Mouse (Mus musculus) liver, embryonic 13.5 days (tissue): ENCODE results near the gene Lysmd3. TPM values are rescaled to one million over a fixed set of nuclear protein-coding genes. Genes with fewer than 3 reads are reported as not detected.
"Not testable (repeated sequence)": the region's sequence is repeated elsewhere in the genome, so short reads cannot be mapped to it uniquely, and the experiment has no call there.

Experiments
- ATAC-seq: fragments of 200-750 bp; cut with Nextera tagmentation; 2 replicates; pipeline ENCODE4 v1.8.0; 2017; ENCODE audit warnings: low read depth, mild to moderate bottlenecking, moderate number of reproducible peaks, moderate library complexity
- DNase-seq: peaks from one replicate; pipeline ENCODE4 v3.0.0; 2022
- H3K27ac ChIP-seq: fragments of 300-500 bp; sonication (generic); 2 replicates; pipeline ENCODE4 v1.5.1; 2015; ENCODE audit warnings: moderate library complexity, mild to moderate bottlenecking, inconsistent platforms
- H3K27me3 ChIP-seq: fragments of 300-500 bp; sonication (generic); 2 replicates; pipeline ENCODE4 v1.6.1; 2015; ENCODE audit warnings: mild to moderate bottlenecking, inconsistent platforms
- H3K36me3 ChIP-seq: fragments of 300-500 bp; sonication (generic); 2 replicates; pipeline ENCODE4 v1.6.1; 2015; ENCODE audit warnings: mild to moderate bottlenecking, inconsistent platforms
- H3K4me1 ChIP-seq: fragments of 300-500 bp; sonication (generic); replicated peaks from 2 replicates; pipeline ENCODE4 v1.6.1; 2015; ENCODE audit warnings: inconsistent platforms
- H3K4me2 ChIP-seq: fragments of 300-500 bp; sonication (generic); 2 replicates; pipeline ENCODE4 v1.6.1; 2015; ENCODE audit warnings: inconsistent platforms, mild to moderate bottlenecking, moderate library complexity
- H3K4me3 ChIP-seq: fragments of 300-500 bp; sonication (generic); replicated peaks from 2 replicates; pipeline ENCODE4 v1.5.1; 2015; ENCODE audit warnings: mild to moderate bottlenecking, inconsistent platforms
- H3K9ac ChIP-seq: fragments of 300-500 bp; sonication (generic); 2 replicates; pipeline ENCODE4 v1.6.1; 2015; ENCODE audit warnings: mild to moderate bottlenecking, inconsistent platforms
- H3K9me3 ChIP-seq: fragments of 300-500 bp; sonication (generic); replicated peaks from 2 replicates; pipeline ENCODE4 v1.6.1; 2016; ENCODE audit warnings: inconsistent platforms
- WGBS: fragments of 180-500 bp; shearing (Covaris S2); methylation state at CpG from one replicate; pipeline ENCODE4 v1.1.7; 2015; ENCODE audit not compliant: insufficient replicate concordance; 5-methylcytosine and 5-hydroxymethylcytosine counted together
- polyA plus RNA-seq: library from polyadenylated mRNA; unstranded; fragments of >200 nt; fragmentation: Nextera tagmentation; extraction: Ambion mirVana; gene quantifications from 2 replicates; pipeline ENCODE4 v1.2.1, GENCODE M21; 2015

Lysmd3 gene
- 14.5 and 21.0 TPM in 2 replicates for polyA plus RNA-seq

- peak within 1 kb of the TSS; percentile 89 for H3K4me3 ChIP-seq
These were observed at the start of gene Lysmd3 for GRCm38 (mm10) chr13:81657351-81658052. Lysmd3 (plus strand) TSS chr13:81657663.

DNA sequence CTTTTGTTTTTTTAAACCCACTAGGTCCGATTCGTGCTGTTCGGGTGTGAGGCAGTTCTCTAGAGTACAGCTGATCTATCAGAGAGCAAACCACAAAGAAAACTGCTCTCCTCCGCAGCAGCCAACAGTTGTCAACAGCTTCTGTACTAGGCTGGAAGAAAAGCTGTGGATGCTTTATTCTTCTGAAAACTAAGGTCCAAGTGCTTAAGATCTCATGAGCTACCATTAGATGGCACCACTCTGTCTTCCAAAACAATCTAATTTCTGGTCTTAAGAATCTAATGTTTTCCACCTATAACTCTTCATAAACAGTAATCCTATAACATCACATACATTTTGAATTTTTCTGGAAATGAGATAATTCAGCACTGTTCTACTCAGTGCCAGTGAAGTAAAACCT is 47.1 kb upstream of the Lysmd3 start:
- no peaks in the 10 kb centered on the region for H3K27me3 ChIP-seq
- no peak for DNase-seq
- H3K9ac ChIP-seq, result no peak overlapping the region
- no peak overlapping the region for H3K27ac ChIP-seq
- no peak overlapping the region for H3K4me2 ChIP-seq
- ATAC-seq, result no peak
- WGBS, result 72% methylated on average over 4 of the region's 4 CpGs
- no peak overlapping the region for H3K4me3 ChIP-seq
- H3K9me3 ChIP-seq, result no peaks in the 10 kb centered on the region
- H3K4me1 ChIP-seq, result no peaks in the 10 kb centered on the region
- no peaks in the 10 kb centered on the region for H3K36me3 ChIP-seq

More at GRCm38 (mm10) chr13:81657351-81658052, at the start of gene Lysmd3:
- ATAC-seq, result peak; percentile 98
- peak within 1 kb of the TSS; percentile 94 for H3K27ac ChIP-seq
- peak within 1 kb of the TSS; percentile 81 for H3K4me2 ChIP-seq
- H3K9me3 ChIP-seq, result no peaks in the 10 kb centered on the region
- peak; percentile 87 for DNase-seq
- H3K36me3 ChIP-seq, result peaks cover 12% of the 10 kb centered on the region; the same call in 1 of the 2 replicates
- H3K9ac ChIP-seq, result peak within 1 kb of the TSS; percentile 91
- WGBS, result under 1% methylated on average over 73 of the region's 73 CpGs
- H3K27me3 ChIP-seq, result no peaks in the 10 kb centered on the region
- H3K4me1 ChIP-seq, result peaks cover 51% of the 10 kb centered on the region

DNA sequence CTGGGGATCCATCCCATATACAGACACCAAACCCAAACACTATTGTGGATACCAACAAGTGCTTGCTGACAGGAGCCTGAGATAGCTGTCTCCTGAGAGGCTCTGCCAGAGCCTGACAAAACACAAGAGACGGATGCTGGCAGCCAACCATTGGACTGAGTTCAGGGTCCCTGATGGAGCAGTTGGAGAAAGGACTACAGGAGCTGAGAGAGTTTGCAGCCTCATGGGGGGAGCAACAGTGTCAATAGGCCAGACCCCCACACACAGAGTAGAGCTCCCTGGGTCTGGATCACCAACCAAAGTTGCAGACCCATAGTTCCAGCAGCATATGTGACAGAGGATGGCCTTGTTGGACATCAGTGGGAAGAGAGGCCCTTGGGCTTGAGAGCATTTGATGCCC is 29.6 kb upstream of the Lysmd3 start:
- 55% methylated on average over 1 of the region's 1 CpGs for WGBS
- H3K4me3 ChIP-seq, H3K4me1 ChIP-seq, ATAC-seq, H3K36me3 ChIP-seq, H3K9ac ChIP-seq, H3K4me2 ChIP-seq, DNase-seq, H3K27ac ChIP-seq, H3K9me3 ChIP-seq: not testable (repeated sequence)
- H3K27me3 ChIP-seq, result peaks cover 32% of the 10 kb centered on the region

GRCm38 (mm10) chr13:81628631-81629190 is 28.8 kb upstream of the Lysmd3 start:
- Histone ChIP-seq H3K27me3 (peaks cover 41% of the 10 kb centered on the region), H3K4me3 (no peak overlapping the region), H3K4me1 (peaks cover 6% of the 10 kb centered on the region; the same call in 1 of the 2 replicates), H3K9ac (no peak overlapping the region), H3K4me2 (no peak overlapping the region), H3K36me3 (no peaks in the 10 kb centered on the region), H3K9me3 (no peaks in the 10 kb centered on the region), H3K27ac (no peak overlapping the region)
- no peak for ATAC-seq
- DNase-seq, result no peak
- WGBS, result 37% methylated on average over 2 of the region's 2 CpGs

DNA sequence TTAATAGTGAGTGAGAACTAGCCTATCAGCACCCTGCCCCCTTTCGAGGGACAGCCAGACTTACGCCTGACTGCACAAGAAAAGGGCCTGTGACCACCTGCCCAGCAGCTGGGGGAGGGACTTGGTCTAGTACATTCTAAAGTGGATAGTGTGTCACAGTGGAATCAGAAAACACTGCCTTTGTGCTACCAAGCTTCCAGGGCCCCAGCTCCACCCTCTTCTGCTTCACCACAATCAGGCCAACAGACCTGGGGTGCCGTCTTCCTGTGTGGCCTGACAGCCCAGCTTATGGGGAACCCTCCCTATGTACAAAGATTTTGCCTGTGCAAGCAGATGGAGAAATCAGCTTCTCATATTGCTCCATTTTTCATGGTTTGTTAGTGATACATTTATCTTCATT is 28.1 kb upstream of the Lysmd3 start:
- Histone ChIP-seq H3K4me1 (peaks cover 6% of the 10 kb centered on the region; the same call in 1 of the 2 replicates), H3K9me3 (no peaks in the 10 kb centered on the region), H3K4me3 (no peak overlapping the region), H3K9ac (no peak overlapping the region), H3K4me2 (no peak overlapping the region), H3K27me3 (peaks cover 48% of the 10 kb centered on the region), H3K36me3 (no peaks in the 10 kb centered on the region), H3K27ac (no peak overlapping the region)
- DNase-seq (no peak), ATAC-seq (no peak)
- WGBS, result 39% methylated on average over 3 of the region's 3 CpGs

- Histone ChIP-seq H3K4me2 (no peak overlapping the region), H3K4me1 (peaks cover 6% of the 10 kb centered on the region; the same call in 1 of the 2 replicates), H3K9ac (no peak overlapping the region), H3K27ac (no peak overlapping the region), H3K4me3 (no peak overlapping the region), H3K9me3 (no peaks in the 10 kb centered on the region), H3K36me3 (no peaks in the 10 kb centered on the region), H3K27me3 (peaks cover 60% of the 10 kb centered on the region)
- WGBS, result 67% methylated on average over 5 of the region's 5 CpGs
- ATAC-seq, result no peak
- no peak for DNase-seq
These were observed 26.9 kb upstream of the Lysmd3 start for GRCm38 (mm10) chr13:81630566-81630965.

- peaks cover 65% of the 10 kb centered on the region for H3K27me3 ChIP-seq
- no peaks in the 10 kb centered on the region for H3K36me3 ChIP-seq
- H3K4me3 ChIP-seq, result peak within 1 kb of the TSS; percentile 35
- no peak within 1 kb of the TSS for H3K27ac ChIP-seq
- H3K9me3 ChIP-seq, result no peaks in the 10 kb centered on the region
- H3K4me1 ChIP-seq, result peaks cover 6% of the 10 kb centered on the region; the same call in 1 of the 2 replicates
- ATAC-seq (peak; percentile 86), DNase-seq (peak; percentile 29)
- peak within 1 kb of the TSS; percentile 46 for H3K4me2 ChIP-seq
- 4% methylated on average over 42 of the region's 42 CpGs for WGBS
- no peak within 1 kb of the TSS for H3K9ac ChIP-seq
These were observed 24.6 kb upstream of the Lysmd3 start, which contains the start of gene Adgrv1 for GRCm38 (mm10) chr13:81632720-81633415. Adgrv1 (minus strand) TSS chr13:81633154.

- Histone ChIP-seq H3K9ac (no peak overlapping the region), H3K4me1 (peaks cover 43% of the 10 kb centered on the region), H3K36me3 (no peaks in the 10 kb centered on the region), H3K4me2 (no peak overlapping the region), H3K27ac (no peak overlapping the region), H3K4me3 (no peak overlapping the region), H3K27me3 (peaks cover 15% of the 10 kb centered on the region), H3K9me3 (no peaks in the 10 kb centered on the region)
- WGBS, result 46% methylated on average over 4 of the region's 4 CpGs
- ATAC-seq (no peak), DNase-seq (no peak)
These were observed 17.8 kb upstream of the Lysmd3 start for GRCm38 (mm10) chr13:81639624-81640023.

- DNase-seq (no peak), ATAC-seq (no peak)
- Histone ChIP-seq H3K4me2 (no peak overlapping the region), H3K4me1 (peaks cover 54% of the 10 kb centered on the region), H3K4me3 (no peak overlapping the region), H3K27me3 (peaks cover 3% of the 10 kb centered on the region), H3K27ac (no peak overlapping the region; the same call in 1 of the 2 replicates), H3K9ac (no peak overlapping the region), H3K36me3 (no peaks in the 10 kb centered on the region), H3K9me3 (no peaks in the 10 kb centered on the region)
- 58% methylated on average over 6 of the region's 6 CpGs for WGBS
These were observed 16.6 kb upstream of the Lysmd3 start for GRCm38 (mm10) chr13:81640881-81641280.

DNA sequence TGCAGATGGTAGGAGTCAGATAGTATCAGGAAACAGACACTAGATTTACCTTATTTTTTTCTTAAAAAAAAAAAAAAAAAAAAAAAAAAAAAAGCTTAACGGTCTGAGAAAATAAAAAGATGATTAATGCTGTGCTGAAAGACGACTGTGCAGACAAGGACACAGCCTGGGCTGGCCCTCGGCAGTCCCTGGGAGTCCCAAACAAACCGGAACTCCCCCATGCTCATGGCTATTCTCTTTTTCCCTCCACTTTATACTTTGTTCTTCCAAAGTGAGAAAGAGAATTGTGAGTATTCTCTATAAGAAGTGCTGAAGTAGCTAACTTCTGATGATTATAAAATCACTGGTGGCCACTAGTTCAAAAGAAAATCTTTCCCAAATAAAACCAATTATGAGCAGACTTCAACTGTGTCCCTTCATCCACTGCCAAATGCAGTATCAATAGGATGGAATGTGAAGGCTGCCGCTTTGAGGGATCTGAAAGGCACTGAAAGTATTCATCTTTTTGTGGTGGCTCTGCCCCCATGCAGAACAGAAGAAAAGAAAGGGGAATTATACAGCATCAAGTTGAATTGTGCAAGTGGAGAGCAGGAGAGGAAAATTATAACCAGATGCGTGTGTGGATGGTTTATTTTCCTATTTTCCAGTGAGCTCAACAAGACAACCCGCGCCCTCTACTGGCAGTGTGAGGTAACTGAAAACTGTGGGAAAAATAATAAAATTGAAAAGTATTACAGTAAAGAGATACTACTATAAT is 16.0 kb upstream of the Lysmd3 start:
- no peaks in the 10 kb centered on the region for H3K36me3 ChIP-seq
- no peaks in the 10 kb centered on the region for H3K9me3 ChIP-seq
- H3K4me3 ChIP-seq, result no peak overlapping the region
- no peaks in the 10 kb centered on the region; the same call in 1 of the 2 replicates for H3K27me3 ChIP-seq
- peak overlapping the region; percentile 25 for H3K4me2 ChIP-seq
- no peak for DNase-seq
- 31% methylated on average over 8 of the region's 8 CpGs for WGBS
- H3K27ac ChIP-seq, result peak overlapping the region; percentile 60
- H3K9ac ChIP-seq, result no peak overlapping the region
- H3K4me1 ChIP-seq, result peaks cover 59% of the 10 kb centered on the region
- no peak for ATAC-seq
